13 mouse cellular contexts compared by ENCODE assay signal in the genomic region with DNA sequence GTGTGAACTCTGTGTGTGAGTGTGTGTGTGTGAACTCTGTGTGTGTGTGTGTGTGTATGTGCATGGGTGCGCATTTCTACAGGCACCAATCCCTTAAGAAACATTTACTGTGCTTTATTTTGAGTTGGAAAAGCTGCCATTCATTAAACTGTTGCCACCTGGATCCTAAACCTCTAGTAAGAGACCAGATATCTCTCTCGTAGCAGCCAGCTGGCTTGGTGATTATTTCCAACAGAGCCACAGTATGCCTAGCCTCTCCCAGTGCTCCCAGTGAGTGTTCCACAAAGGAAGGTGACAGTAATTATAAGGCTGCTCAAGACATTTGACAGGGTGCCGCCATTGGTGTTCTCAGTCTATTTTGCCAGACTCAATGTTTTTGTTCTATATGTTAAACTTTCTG. TPM values are rescaled to one million over a fixed set of nuclear protein-coding genes. Genes with fewer than 3 reads are reported as not detected.
DNase-seq lines count a peak whose midpoint lies in the region; ATAC-seq and TF ChIP-seq lines count a peak whose summit lies in the region.
"Had no signal": no experiment of that assay in that cellular context is flagged by ENCODE, and none has a peak within 500 bp of the region (broad histone marks: within the 10 kb centered on the region; RNA-seq: fewer than 3 reads in every experiment).

No protein-coding gene starts in this region.

- 67% methylated on average over 3 of the region's 3 CpGs for WGBS in heart, embryonic 13.5 days
- WGBS in lung, embryonic 14.5 days: 57% methylated on average over 3 of the region's 3 CpGs
- 43% methylated on average over 3 of the region's 3 CpGs for WGBS in limb, embryonic 12.5 days

- intact Hi-C loops in left cerebral cortex, adult 2 months (cut with DNase I): no loop called here

- H3K27ac ChIP-seq in heart, embryonic 13.5 days (replicated peaks): 0 out of 2 replicates have a peak overlapping the region, but pooled peaks have one; percentile 45
- peak overlapping the region; percentile 58; the same call in 1 of the 2 replicates for H3K27ac ChIP-seq in lung, embryonic 14.5 days (ENCODE audit: low read depth)
- peak overlapping the region; percentile 69 for H3K27ac ChIP-seq in limb, embryonic 12.5 days
- H3K27ac ChIP-seq in left cerebral cortex, adult 2 months: no peak overlapping the region

- no peaks in the 10 kb centered on the region for H3K9me3 ChIP-seq in heart, embryonic 13.5 days
- no peaks in the 10 kb centered on the region for H3K9me3 ChIP-seq in lung, embryonic 14.5 days (ENCODE audit: low read depth, low read length)
- no peaks in the 10 kb centered on the region for H3K9me3 ChIP-seq in limb, embryonic 12.5 days
- H3K9me3 ChIP-seq: midbrain, embryonic 13.5 days had no signal

- peaks cover 45% of the 10 kb centered on the region for H3K4me1 ChIP-seq in heart, embryonic 13.5 days
- H3K4me1 ChIP-seq in lung, embryonic 14.5 days (ENCODE audit: insufficient read depth): peaks cover 35% of the 10 kb centered on the region
- peaks cover 49% of the 10 kb centered on the region for H3K4me1 ChIP-seq in limb, embryonic 12.5 days (replicated peaks)

- no peaks in the 10 kb centered on the region for H3K27me3 ChIP-seq in heart, embryonic 13.5 days (replicated peaks)
- no peaks in the 10 kb centered on the region for H3K27me3 ChIP-seq in lung, embryonic 14.5 days (ENCODE audit: insufficient read depth, low read length)
- no peaks in the 10 kb centered on the region for H3K27me3 ChIP-seq in limb, embryonic 12.5 days

- H3K4me3 ChIP-seq in heart, embryonic 13.5 days: no peak overlapping the region
- H3K4me3 ChIP-seq in lung, embryonic 14.5 days (ENCODE audit: low read depth, low read length): no peak overlapping the region
- H3K4me3 ChIP-seq in limb, embryonic 12.5 days (replicated peaks): no peak overlapping the region
- no peak overlapping the region for H3K4me3 ChIP-seq in left cerebral cortex, adult 2 months

- no peak overlapping the region for H3K9ac ChIP-seq in heart, embryonic 13.5 days
- no peak overlapping the region for H3K9ac ChIP-seq in lung, embryonic 14.5 days
- H3K9ac ChIP-seq in limb, embryonic 12.5 days (replicated peaks): no peak overlapping the region
- H3K9ac ChIP-seq: midbrain, embryonic 13.5 days had no signal

- H3K36me3 ChIP-seq in heart, embryonic 13.5 days: no peaks in the 10 kb centered on the region
- no peaks in the 10 kb centered on the region for H3K36me3 ChIP-seq in lung, embryonic 14.5 days (ENCODE audit: insufficient read depth)
- H3K36me3 ChIP-seq in limb, embryonic 12.5 days: no peaks in the 10 kb centered on the region
- H3K36me3 ChIP-seq: midbrain, embryonic 13.5 days had no signal

- no peak for ATAC-seq in heart, embryonic 13.5 days (ENCODE audit: extremely low read depth, insufficient number of reproducible peaks, low FRiP score, low TSS enrichment)
- no peak for ATAC-seq in lung, embryonic 14.5 days (ENCODE audit: insufficient read depth)
- ATAC-seq in limb, embryonic 12.5 days (ENCODE audit: insufficient number of reproducible peaks, insufficient read depth, low FRiP score, low TSS enrichment, low read depth): no peak
- ATAC-seq: CD4-positive, CD25-positive, alpha-beta regulatory T cell, adult 4 months had no signal

- H3K4me2 ChIP-seq in heart, embryonic 13.5 days: 0 out of 2 replicates have a peak overlapping the region, but pooled peaks have one; percentile 65
- H3K4me2 ChIP-seq in lung, embryonic 14.5 days: no peak overlapping the region; the same call in 1 of the 2 replicates
- no peak overlapping the region for H3K4me2 ChIP-seq in limb, embryonic 12.5 days

- no peak for DNase-seq in heart, adult 8-10 months (ENCODE audit: low spot score)
- no peak for DNase-seq in lung, embryonic 14.5 days
- no peak for DNase-seq in lung, postnatal 36 days
- peak; percentile 33 for DNase-seq in cerebellum, adult 8-10 months
- DNase-seq in left cerebral cortex, adult 2 months (ENCODE audit: extremely low spot score in 1 of 2, low spot score in 2 of 2): no peak
- DNase-seq: adrenal gland, postnatal 25 days; gastrocnemius, postnatal 14 days; lung, postnatal 14 days; thymus, adult 2 months had no signal

- no peak for TF ChIP-seq CTCF in lung, embryonic 14.5 days (IDR thresholded peaks at IDR 0.05; ENCODE audit: low read depth)
- no peak for TF ChIP-seq CTCF in left cerebral cortex, adult 2 months (IDR thresholded peaks at IDR 0.05)

RNA-seq across cellular contexts. Expression of a gene that starts 14.5 kb away (rescaled TPM):
- polyA plus RNA-seq in heart, embryonic 13.5 days (2015; fragmentation: Nextera tagmentation; extraction: Ambion mirVana): 23.9 and 24.8 TPM in 2 replicates
- 10 to 100 TPM; 10.5 to 18.1 (median 12.4) TPM for total RNA-seq in heart, adult 8-10 months (2022)
- 134 and 137 TPM in 2 replicates for polyA plus RNA-seq in lung, embryonic 14.5 days (2014; fragmentation: Nextera tagmentation; extraction: Ambion mirVana)
- polyA plus RNA-seq in limb, embryonic 12.5 days (2016; fragmentation: Nextera tagmentation; extraction: Ambion mirVana): 28.2 and 35.3 TPM in 2 replicates
- 10 to 100 TPM; 31.3 to 42.2 TPM for total RNA-seq in left cerebral cortex, adult 2 months (2021)

RNA-seq across cellular contexts. Expression of a gene that starts 47.6 kb away (rescaled TPM):
- polyA plus RNA-seq in heart, embryonic 13.5 days (2015; fragmentation: Nextera tagmentation; extraction: Ambion mirVana): 135 and 143 TPM in 2 replicates
- total RNA-seq in heart, adult 8-10 months (2022): 10 to 100 TPM; 59.4 to 73.3 (median 66.5) TPM
- 301 and 316 TPM in 2 replicates for polyA plus RNA-seq in lung, embryonic 14.5 days (2014; fragmentation: Nextera tagmentation; extraction: Ambion mirVana)
- 314 and 324 TPM in 2 replicates for polyA plus RNA-seq in limb, embryonic 12.5 days (2016; fragmentation: Nextera tagmentation; extraction: Ambion mirVana)
- total RNA-seq in left cerebral cortex, adult 2 months (2021): 100 to 1,000 TPM; 217 to 237 TPM
